Mouse (Mus musculus) R1 (cell line): ENCODE data around the gene Gm44965.

ENCODE experiments used
- DNase-seq: peaks from one replicate; pipeline ENCODE4 v3.0.0-alpha.2; 2018; ENCODE audit warnings: low read depth, low spot score

Gene Gm44965

GRCm38 (mm10) chr6:48623460-48623859, 29.7 kb downstream of the Gm44965 start:
- no peak for DNase-seq

GRCm38 (mm10) chr6:48626464-48626863, 32.7 kb downstream of the Gm44965 start, which contains the start of gene AI854703:
Gene AI854703 (plus strand): TSS chr6:48626764.
- no peak for DNase-seq

GRCm38 (mm10) chr6:48626984-48627383, 33.2 kb downstream of the Gm44965 start:
- DNase-seq = peak; percentile 62

- DNase-seq = no peak
Observed at GRCm38 (mm10) chr6:48627511-48627924, 33.8 kb downstream of the Gm44965 start.

GRCm38 (mm10) chr6:48628377-48628776, 34.6 kb downstream of the Gm44965 start:
- no peak for DNase-seq

GRCm38 (mm10) chr6:48628808-48629660, 35.3 kb downstream of the Gm44965 start:
- peak; percentile 27 for DNase-seq

GRCm38 (mm10) chr6:48629661-48630034, 35.9 kb downstream of the Gm44965 start:
- peak; percentile 23 for DNase-seq

GRCm38 (mm10) chr6:48630831-48631230, 37.1 kb downstream of the Gm44965 start:
- DNase-seq = no peak

GRCm38 (mm10) chr6:48635105-48635504, 41.4 kb downstream of the Gm44965 start:
- no peak for DNase-seq

GRCm38 (mm10) chr6:48636515-48636914, 42.8 kb downstream of the Gm44965 start:
- DNase-seq = no peak

- DNase-seq = no peak
Observed at GRCm38 (mm10) chr6:48637811-48638500, 44.2 kb downstream of the Gm44965 start.

- DNase-seq = no peak
Observed at GRCm38 (mm10) chr6:48638553-48638952, 44.8 kb downstream of the Gm44965 start.

- no peak for DNase-seq
Observed at GRCm38 (mm10) chr6:48641391-48641790, 47.6 kb downstream of the Gm44965 start.

- DNase-seq = peak; percentile 79
Observed at GRCm38 (mm10) chr6:48642764-48643292, 49.1 kb downstream of the Gm44965 start.

- DNase-seq = peak; percentile 75
Observed at GRCm38 (mm10) chr6:48645660-48646308, 52.0 kb downstream of the Gm44965 start.

GRCm38 (mm10) chr6:48646309-48646690, 52.6 kb downstream of the Gm44965 start:
- no peak for DNase-seq

GRCm38 (mm10) chr6:48646995-48647394, 53.3 kb downstream of the Gm44965 start, which contains the start of gene Gimap8:
Gene Gimap8 (plus strand): TSS chr6:48647234.
- peak; percentile 51 for DNase-seq

GRCm38 (mm10) chr6:48647611-48648010, 53.9 kb downstream of the Gm44965 start:
- no peak for DNase-seq

GRCm38 (mm10) chr6:48648779-48649178, 55.0 kb downstream of the Gm44965 start:
- DNase-seq = no peak

- no peak for DNase-seq
Observed at GRCm38 (mm10) chr6:48650041-48650440, 56.3 kb downstream of the Gm44965 start.

GRCm38 (mm10) chr6:48658721-48659120, 65.0 kb downstream of the Gm44965 start:
- no peak for DNase-seq

GRCm38 (mm10) chr6:48664750-48665149, 71.0 kb downstream of the Gm44965 start:
- DNase-seq = no peak
